Mouse (Mus musculus) neural tube, embryonic 15.5 days (tissue): ENCODE measurements at regions not wholly inside any gene's neighbourhood (a gene's known extent, or its start where the extent isn't known, plus 50 kb on each side); places are given as distances from the start of the nearest gene placed in this dataset.
A peak's percentile ranks its signal among the peaks of the same experiment; 100 is the strongest.

Experiments used
- ATAC-seq: fragments of 200-750 bp; cut with Nextera tagmentation; 2 replicates; pipeline ENCODE4 v1.8.0; 2017; ENCODE audit warnings: mild to moderate bottlenecking, moderate TSS enrichment, moderate library complexity; ENCODE audit not compliant: low FRiP score
- H3K27ac ChIP-seq: fragments of 300-500 bp; sonication (generic); replicated peaks from 2 replicates; pipeline ENCODE4 v1.5.1; 2015; ENCODE audit warnings: mild to moderate bottlenecking, inconsistent platforms
- H3K27me3 ChIP-seq: fragments of 300-500 bp; sonication (generic); replicated peaks from 2 replicates; pipeline ENCODE4 v1.6.1; 2015; ENCODE audit warnings: inconsistent platforms
- H3K36me3 ChIP-seq: fragments of 300-500 bp; sonication (generic); 2 replicates; pipeline ENCODE4 v1.6.1; 2015; ENCODE audit warnings: inconsistent platforms
- H3K4me1 ChIP-seq: fragments of 300-500 bp; sonication (generic); 2 replicates; pipeline ENCODE4 v1.6.1; 2015; ENCODE audit warnings: inconsistent platforms
- H3K4me2 ChIP-seq: fragments of 300-500 bp; sonication (generic); 2 replicates; pipeline ENCODE4 v1.6.1; 2015; ENCODE audit warnings: inconsistent platforms, mild to moderate bottlenecking, moderate library complexity
- H3K4me3 ChIP-seq: fragments of 300-500 bp; sonication (generic); replicated peaks from 2 replicates; pipeline ENCODE4 v1.5.1; 2015; ENCODE audit warnings: mild to moderate bottlenecking, inconsistent platforms
- H3K9ac ChIP-seq: fragments of 300-500 bp; sonication (generic); replicated peaks from 2 replicates; pipeline ENCODE4 v1.6.1; 2015; ENCODE audit warnings: mild to moderate bottlenecking, inconsistent platforms
- H3K9me3 ChIP-seq: fragments of 300-500 bp; sonication (generic); replicated peaks from 2 replicates; pipeline ENCODE4 v1.6.1; 2016; ENCODE audit warnings: inconsistent platforms
- WGBS: fragments of 180-500 bp; shearing (Covaris S2); methylation state at CpG from one replicate; pipeline ENCODE4 v1.1.7; 2015; ENCODE audit warnings: mixed read lengths; 5-methylcytosine and 5-hydroxymethylcytosine counted together

GRCm38 (mm10) chr11:64288236-64288635 lies 146.9 kb upstream of the Hs3st3a1 start:
- no peak overlapping the region for H3K9ac ChIP-seq
- no peak overlapping the region for H3K4me2 ChIP-seq
- no peak overlapping the region for H3K27ac ChIP-seq
- no peak overlapping the region for H3K4me3 ChIP-seq
- H3K4me1 ChIP-seq, result 0 out of 2 replicates have a peak, but pooled peaks cover 4% of the 10 kb centered on the region
- ATAC-seq, result no peak
- no peaks in the 10 kb centered on the region for H3K36me3 ChIP-seq
- 89% methylated on average over 3 of the region's 3 CpGs for WGBS
- no peaks in the 10 kb centered on the region for H3K9me3 ChIP-seq
- no peaks in the 10 kb centered on the region for H3K27me3 ChIP-seq

- Histone ChIP-seq H3K27me3 (no peaks in the 10 kb centered on the region), H3K27ac (no peak overlapping the region), H3K9me3 (no peaks in the 10 kb centered on the region), H3K4me3 (no peak overlapping the region), H3K36me3 (no peaks in the 10 kb centered on the region), H3K9ac (no peak overlapping the region), H3K4me2 (no peak overlapping the region), H3K4me1 (0 out of 2 replicates have a peak, but pooled peaks cover 4% of the 10 kb centered on the region)
- no peak for ATAC-seq
These were observed 147.6 kb upstream of the Hs3st3a1 start for GRCm38 (mm10) chr11:64287499-64287898.

GRCm38 (mm10) chr11:64281781-64282180 lies 153.4 kb upstream of the Hs3st3a1 start:
- no peak for ATAC-seq
- H3K4me1 ChIP-seq, result 0 out of 2 replicates have a peak, but pooled peaks cover 12% of the 10 kb centered on the region
- no peaks in the 10 kb centered on the region for H3K36me3 ChIP-seq
- no peak overlapping the region for H3K4me3 ChIP-seq
- H3K9ac ChIP-seq, result no peak overlapping the region
- no peaks in the 10 kb centered on the region for H3K27me3 ChIP-seq
- H3K27ac ChIP-seq, result no peak overlapping the region
- H3K9me3 ChIP-seq, result no peaks in the 10 kb centered on the region
- no peak overlapping the region for H3K4me2 ChIP-seq
- 64% methylated on average over 4 of the region's 4 CpGs for WGBS

- H3K27ac ChIP-seq, result peak overlapping the region; percentile 23
- no peaks in the 10 kb centered on the region for H3K27me3 ChIP-seq
- H3K36me3 ChIP-seq, result no peaks in the 10 kb centered on the region
- peak; percentile 68; the same call in 1 of the 2 replicates for ATAC-seq
- H3K4me3 ChIP-seq, result no peak overlapping the region
- no peaks in the 10 kb centered on the region for H3K9me3 ChIP-seq
- H3K4me1 ChIP-seq, result 0 out of 2 replicates have a peak, but pooled peaks cover 12% of the 10 kb centered on the region
- no peak overlapping the region for H3K9ac ChIP-seq
- 21% methylated on average over 12 of the region's 12 CpGs for whole genome bisulfite sequencing
- H3K4me2 ChIP-seq, result no peak overlapping the region
These were observed 156.7 kb upstream of the Hs3st3a1 start for GRCm38 (mm10) chr11:64278259-64279003.

GRCm38 (mm10) chr11:64273726-64274125 lies 161.4 kb upstream of the Hs3st3a1 start:
- Histone ChIP-seq H3K4me2 (no peak overlapping the region), H3K4me1 (0 out of 2 replicates have a peak, but pooled peaks cover 12% of the 10 kb centered on the region), H3K9me3 (no peaks in the 10 kb centered on the region), H3K27ac (no peak overlapping the region), H3K9ac (no peak overlapping the region), H3K4me3 (no peak overlapping the region), H3K36me3 (no peaks in the 10 kb centered on the region), H3K27me3 (no peaks in the 10 kb centered on the region)
- ATAC-seq, result no peak
- WGBS, result 75% methylated on average over 6 of the region's 6 CpGs

DNA sequence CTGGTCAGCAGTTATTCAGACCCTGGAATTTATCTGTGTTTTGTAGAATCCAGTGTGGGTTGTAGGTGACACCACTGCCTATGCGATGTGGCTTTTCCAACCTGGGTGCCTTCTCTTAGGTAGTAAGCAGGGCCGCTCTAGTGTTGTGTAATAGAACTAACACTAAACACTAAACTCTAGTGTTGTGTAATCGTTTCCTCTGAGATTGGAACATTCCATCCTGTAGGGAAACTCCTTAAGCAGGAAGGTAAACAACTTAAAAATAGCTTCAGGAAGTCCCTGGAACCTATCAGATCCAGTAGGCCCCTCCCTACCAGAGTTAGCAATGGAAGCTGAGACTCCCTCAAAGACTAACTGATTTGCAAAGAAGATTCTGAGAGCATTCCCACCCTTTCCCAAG lies 161.9 kb upstream of the Hs3st3a1 start:
- Histone ChIP-seq H3K4me1 (0 out of 2 replicates have a peak, but pooled peaks cover 7% of the 10 kb centered on the region), H3K27me3 (no peaks in the 10 kb centered on the region), H3K36me3 (no peaks in the 10 kb centered on the region), H3K4me2 (no peak overlapping the region), H3K4me3 (no peak overlapping the region), H3K9ac (no peak overlapping the region), H3K27ac (no peak overlapping the region), H3K9me3 (no peaks in the 10 kb centered on the region)
- 89% methylated on average over 3 of the region's 3 CpGs for WGBS
- no peak for ATAC-seq

DNA sequence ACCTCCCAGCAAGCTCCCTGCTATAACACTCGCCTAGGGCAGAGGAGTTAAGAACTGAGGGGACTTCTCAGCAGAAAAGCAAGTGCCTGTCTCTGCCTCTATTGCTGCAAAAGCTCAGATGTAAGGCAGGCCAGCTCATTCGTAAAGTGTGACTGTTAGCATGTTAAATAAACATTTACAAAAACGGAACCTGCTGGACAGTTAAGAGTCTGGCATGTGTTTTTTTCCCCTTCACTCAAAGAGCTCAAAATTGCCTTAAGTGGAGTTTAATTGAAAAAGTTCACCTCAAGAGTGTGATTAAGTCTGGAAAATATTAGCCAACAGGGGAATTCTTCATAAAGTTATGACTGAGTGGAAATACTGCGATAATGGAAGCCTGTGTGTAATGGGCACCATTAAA lies 167.0 kb upstream of the Hs3st3a1 start:
- H3K9ac ChIP-seq, result no peak overlapping the region
- no peak overlapping the region for H3K27ac ChIP-seq
- no peaks in the 10 kb centered on the region for H3K27me3 ChIP-seq
- no peak overlapping the region for H3K4me3 ChIP-seq
- no peak overlapping the region for H3K4me2 ChIP-seq
- no peaks in the 10 kb centered on the region for H3K9me3 ChIP-seq
- peaks cover 7% of the 10 kb centered on the region; the same call in 1 of the 2 replicates for H3K4me1 ChIP-seq
- H3K36me3 ChIP-seq, result no peaks in the 10 kb centered on the region
- no peak for ATAC-seq
- WGBS, result 63% methylated on average over 4 of the region's 4 CpGs

GRCm38 (mm10) chr11:64267547-64267946 lies 167.6 kb upstream of the Hs3st3a1 start:
- H3K27ac ChIP-seq, result no peak overlapping the region
- WGBS, result 67% methylated on average over 5 of the region's 5 CpGs
- no peaks in the 10 kb centered on the region for H3K27me3 ChIP-seq
- no peak overlapping the region for H3K4me2 ChIP-seq
- no peaks in the 10 kb centered on the region for H3K9me3 ChIP-seq
- H3K4me1 ChIP-seq, result peaks cover 7% of the 10 kb centered on the region; the same call in 1 of the 2 replicates
- no peaks in the 10 kb centered on the region for H3K36me3 ChIP-seq
- no peak for ATAC-seq
- H3K9ac ChIP-seq, result no peak overlapping the region
- H3K4me3 ChIP-seq, result no peak overlapping the region

- Histone ChIP-seq H3K27me3 (no peaks in the 10 kb centered on the region), H3K27ac (no peak overlapping the region), H3K9ac (no peak overlapping the region), H3K36me3 (no peaks in the 10 kb centered on the region), H3K4me1 (peaks cover 8% of the 10 kb centered on the region; the same call in 1 of the 2 replicates), H3K9me3 (no peaks in the 10 kb centered on the region), H3K4me2 (no peak overlapping the region), H3K4me3 (no peak overlapping the region)
- no peak for ATAC-seq
- 76% methylated on average over 7 of the region's 7 CpGs for WGBS
These were observed 174.5 kb upstream of the Cox10 start for GRCm38 (mm10) chr11:64253517-64254385.

- Histone ChIP-seq H3K36me3 (no peaks in the 10 kb centered on the region), H3K4me1 (no peaks in the 10 kb centered on the region), H3K4me2 (no peak overlapping the region), H3K9me3 (no peaks in the 10 kb centered on the region), H3K27ac (no peak overlapping the region), H3K27me3 (no peaks in the 10 kb centered on the region), H3K9ac (no peak overlapping the region), H3K4me3 (no peak overlapping the region)
- no peak for ATAC-seq
- WGBS, result 86% methylated on average over 4 of the region's 4 CpGs
These were observed 157.6 kb upstream of the Cox10 start for GRCm38 (mm10) chr11:64236873-64237272.

DNA sequence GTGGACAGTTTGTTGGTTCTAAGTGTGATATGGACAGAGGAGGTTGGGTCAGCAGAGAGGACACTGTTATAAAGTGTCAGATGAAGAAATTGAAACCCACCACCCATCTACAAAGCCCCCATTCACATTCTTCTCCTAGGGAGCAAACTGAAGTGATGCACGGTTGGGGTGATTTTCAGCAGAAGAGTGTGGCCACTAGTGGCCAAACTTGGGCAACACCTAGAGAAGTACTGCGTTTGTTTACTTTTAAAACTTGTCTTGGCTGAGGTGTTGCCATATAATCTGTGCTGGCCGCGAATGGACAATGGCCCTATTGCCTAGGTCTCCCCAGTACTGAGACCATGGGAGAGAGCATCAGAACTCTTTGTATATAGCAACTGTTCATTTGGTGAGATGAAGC lies 150.8 kb upstream of the Cox10 start:
- Histone ChIP-seq H3K4me2 (no peak overlapping the region), H3K4me1 (no peaks in the 10 kb centered on the region), H3K27me3 (no peaks in the 10 kb centered on the region), H3K9ac (no peak overlapping the region), H3K27ac (no peak overlapping the region), H3K36me3 (no peaks in the 10 kb centered on the region), H3K4me3 (no peak overlapping the region), H3K9me3 (no peaks in the 10 kb centered on the region)
- 78% methylated on average over 4 of the region's 4 CpGs for whole genome bisulfite sequencing
- ATAC-seq, result no peak

DNA sequence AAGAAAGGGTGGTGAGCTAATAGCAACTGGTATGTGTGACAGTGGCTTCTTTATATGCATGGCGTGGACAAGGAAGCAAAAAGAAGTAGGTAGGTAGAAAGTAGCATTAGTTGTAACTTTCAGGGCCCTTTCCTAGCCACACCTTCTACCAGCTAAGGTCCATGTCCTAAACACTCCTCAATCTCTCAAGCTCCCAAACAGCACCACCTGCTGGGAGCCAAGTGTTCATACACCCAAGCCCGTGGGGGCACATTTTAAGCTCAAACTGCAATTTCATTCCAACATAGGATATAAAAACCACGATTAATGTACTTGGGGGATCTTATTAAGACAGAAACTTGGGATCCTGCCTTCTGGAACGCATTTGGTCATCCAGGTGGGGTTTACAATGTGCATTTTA lies 141.6 kb upstream of the Cox10 start:
- no peaks in the 10 kb centered on the region for H3K27me3 ChIP-seq
- no peak overlapping the region for H3K4me2 ChIP-seq
- no peak overlapping the region for H3K27ac ChIP-seq
- ATAC-seq, result no peak
- H3K9ac ChIP-seq, result no peak overlapping the region
- no peaks in the 10 kb centered on the region for H3K4me1 ChIP-seq
- H3K4me3 ChIP-seq, result no peak overlapping the region
- H3K9me3 ChIP-seq, result no peaks in the 10 kb centered on the region
- WGBS, result 86% methylated on average over 4 of the region's 4 CpGs
- no peaks in the 10 kb centered on the region for H3K36me3 ChIP-seq
